Mouse (Mus musculus) cerebellum, adult 2 months (tissue): ENCODE measurements around the gene Psmg1.

Experiments
- CTCF ChIP-seq: fragments of 200-500 bp; IDR thresholded peaks from 2 replicates; pipeline ENCODE4 v1.5.1; 2011; ENCODE audit warnings: low read depth, mild to moderate bottlenecking, control low read depth, low read length, moderate library complexity, borderline replicate concordance; ENCODE audit not compliant: insufficient read depth
- POLR2A ChIP-seq: fragments of 200-500 bp; IDR thresholded peaks from 2 replicates; pipeline ENCODE4 v1.6.1; 2011; ENCODE audit warnings: low read length, control low read depth, borderline replicate concordance; ENCODE audit not compliant: insufficient read depth

DNA sequence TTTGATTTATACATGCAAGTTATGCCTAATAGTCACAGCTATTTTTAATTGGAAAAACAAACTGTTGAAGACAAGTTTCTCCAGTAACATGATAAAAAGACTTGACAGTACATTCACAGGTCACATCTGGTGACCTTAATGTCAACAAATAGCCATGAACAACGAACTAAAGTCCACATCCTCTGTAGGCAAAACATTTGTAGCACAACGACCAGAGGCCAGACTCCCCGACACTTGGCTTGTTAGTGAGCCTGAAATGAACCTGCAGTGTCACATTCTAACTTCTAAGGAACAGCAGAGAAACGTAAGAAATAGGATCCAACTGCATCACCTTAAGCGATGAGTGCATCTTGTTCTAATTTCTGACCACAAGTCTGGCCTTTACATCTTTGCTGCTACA lies 1.8 kb upstream of the Psmg1 start:
- TF ChIP-seq POLR2A = no peak
- no peak for TF ChIP-seq CTCF
